Mouse (Mus musculus) intestine, embryonic 16.5 days (tissue): ENCODE results near the gene Whamm. TPM values are rescaled to one million over a fixed set of nuclear protein-coding genes. Genes with fewer than 3 reads are reported as not detected.

Experiments used
- ATAC-seq: fragments of 200-750 bp; cut with Nextera tagmentation; 2 replicates; pipeline ENCODE4 v1.8.0; 2017; ENCODE audit warnings: moderate TSS enrichment, moderate library complexity
- H3K27ac ChIP-seq: fragments of 300-500 bp; sonication (generic); 2 replicates; pipeline ENCODE4 v1.5.1; 2014; ENCODE audit warnings: mild to moderate bottlenecking, low read length
- H3K27me3 ChIP-seq: fragments of 300-500 bp; sonication (generic); replicated peaks from 2 replicates; pipeline ENCODE4 v1.6.1; 2014; ENCODE audit warnings: low read length, control low read depth, mixed read lengths; ENCODE audit not compliant: control insufficient read depth, insufficient read depth
- H3K36me3 ChIP-seq: fragments of 300-500 bp; sonication (generic); 2 replicates; pipeline ENCODE4 v1.6.1; 2014; ENCODE audit warnings: low read length, control low read depth; ENCODE audit not compliant: control insufficient read depth, insufficient read depth
- H3K4me1 ChIP-seq: fragments of 300-500 bp; sonication (generic); 2 replicates; pipeline ENCODE4 v1.6.1; 2014; ENCODE audit warnings: low read length, control low read depth, mixed read lengths; ENCODE audit not compliant: control insufficient read depth, insufficient read depth
- H3K4me2 ChIP-seq: fragments of 300-500 bp; sonication (generic); 2 replicates; pipeline ENCODE4 v1.6.1; 2014; ENCODE audit warnings: low read depth, low read length, control low read depth
- H3K4me3 ChIP-seq: fragments of 300-500 bp; sonication (generic); 2 replicates; pipeline ENCODE4 v1.5.1; 2014; ENCODE audit warnings: mild to moderate bottlenecking, low read length
- H3K9ac ChIP-seq: fragments of 300-500 bp; sonication (generic); 2 replicates; pipeline ENCODE4 v1.6.1; 2014; ENCODE audit warnings: low read depth, low read length
- H3K9me3 ChIP-seq: fragments of 300-500 bp; sonication (generic); 2 replicates; pipeline ENCODE4 v1.6.1; 2016; ENCODE audit warnings: low read length, control low read depth; ENCODE audit not compliant: control insufficient read depth
- WGBS: fragments of 180-500 bp; shearing (Covaris S2); extraction: QIAGEN DNeasy Blood & Tissue Kit; methylation state at CpG from one replicate; pipeline ENCODE4 v1.1.7; 2014; 5-methylcytosine and 5-hydroxymethylcytosine counted together
- polyA plus RNA-seq: library from polyadenylated mRNA; unstranded; fragments of >200 nt; fragmentation: Nextera tagmentation; extraction: Ambion mirVana; gene quantifications from 2 replicates; pipeline ENCODE4 v1.2.1, GENCODE M21; 2015

Whamm gene
- polyA plus RNA-seq, 1 experiment from 2014 or later = 1.9 TPM

- Histone ChIP-seq H3K4me1 (peaks cover 8% of the 10 kb centered on the region; the same call in 1 of the 2 replicates), H3K9ac (no peak overlapping the region), H3K36me3 (no peaks in the 10 kb centered on the region), H3K9me3 (no peaks in the 10 kb centered on the region), H3K27ac (0 out of 2 replicates have a peak overlapping the region, but pooled peaks have one; percentile 9), H3K4me2 (no peak overlapping the region), H3K4me3 (no peak overlapping the region), H3K27me3 (no peaks in the 10 kb centered on the region)
- no peak for ATAC-seq
- 81% methylated on average over 3 of the region's 3 CpGs for WGBS
Measured at GRCm38 (mm10) chr7:81570271-81570670, 795 bp upstream of the Whamm start.

- ATAC-seq = no peak
- no peak overlapping the region for H3K27ac ChIP-seq
- H3K4me3 ChIP-seq = peak overlapping the region; percentile 93
- H3K9ac ChIP-seq = no peak overlapping the region
- H3K36me3 ChIP-seq = no peaks in the 10 kb centered on the region
- H3K4me1 ChIP-seq = peaks cover 8% of the 10 kb centered on the region; the same call in 1 of the 2 replicates
- no peaks in the 10 kb centered on the region for H3K27me3 ChIP-seq
- H3K4me2 ChIP-seq = peak overlapping the region; percentile 53
- no peaks in the 10 kb centered on the region for H3K9me3 ChIP-seq
- WGBS = 6% methylated on average over 5 of the region's 5 CpGs
Measured at GRCm38 (mm10) chr7:81570752-81571107, 336 bp upstream of the Whamm start.

DNA sequence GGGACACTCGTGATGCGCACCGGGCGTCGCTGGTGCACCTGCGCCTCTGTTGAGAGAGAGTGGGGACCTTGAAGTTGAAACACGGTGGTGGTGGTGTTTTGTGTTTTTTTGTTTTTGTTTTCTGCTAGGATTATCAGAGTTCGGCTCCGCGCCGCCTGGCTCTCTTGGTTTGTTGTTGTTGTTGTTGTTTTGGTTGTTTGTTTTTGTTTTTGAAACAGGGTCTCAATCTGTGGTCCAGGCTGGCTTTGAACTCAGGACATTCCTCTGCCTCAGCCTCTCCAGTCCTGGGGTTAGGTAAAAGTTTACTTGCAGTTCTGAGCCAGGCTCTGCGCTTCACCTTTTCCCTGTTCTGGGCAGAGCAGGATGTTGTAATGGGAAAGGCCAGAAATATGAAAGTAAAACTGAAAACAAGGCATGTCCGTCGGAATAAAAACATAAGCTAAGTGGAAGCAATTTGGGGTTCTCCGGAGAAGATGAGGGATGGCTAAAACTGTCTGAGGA, 925 bp downstream of the Whamm start:
- Histone ChIP-seq H3K36me3 (no peaks in the 10 kb centered on the region), H3K4me3 (peak overlapping the region; percentile 93), H3K9ac (peak overlapping the region; percentile 85), H3K4me2 (peak overlapping the region; percentile 80), H3K27ac (peak overlapping the region; percentile 97), H3K27me3 (no peaks in the 10 kb centered on the region), H3K9me3 (no peaks in the 10 kb centered on the region), H3K4me1 (peaks cover 8% of the 10 kb centered on the region; the same call in 1 of the 2 replicates)
- WGBS = 12% methylated on average over 15 of the region's 15 CpGs
- ATAC-seq = no peak

DNA sequence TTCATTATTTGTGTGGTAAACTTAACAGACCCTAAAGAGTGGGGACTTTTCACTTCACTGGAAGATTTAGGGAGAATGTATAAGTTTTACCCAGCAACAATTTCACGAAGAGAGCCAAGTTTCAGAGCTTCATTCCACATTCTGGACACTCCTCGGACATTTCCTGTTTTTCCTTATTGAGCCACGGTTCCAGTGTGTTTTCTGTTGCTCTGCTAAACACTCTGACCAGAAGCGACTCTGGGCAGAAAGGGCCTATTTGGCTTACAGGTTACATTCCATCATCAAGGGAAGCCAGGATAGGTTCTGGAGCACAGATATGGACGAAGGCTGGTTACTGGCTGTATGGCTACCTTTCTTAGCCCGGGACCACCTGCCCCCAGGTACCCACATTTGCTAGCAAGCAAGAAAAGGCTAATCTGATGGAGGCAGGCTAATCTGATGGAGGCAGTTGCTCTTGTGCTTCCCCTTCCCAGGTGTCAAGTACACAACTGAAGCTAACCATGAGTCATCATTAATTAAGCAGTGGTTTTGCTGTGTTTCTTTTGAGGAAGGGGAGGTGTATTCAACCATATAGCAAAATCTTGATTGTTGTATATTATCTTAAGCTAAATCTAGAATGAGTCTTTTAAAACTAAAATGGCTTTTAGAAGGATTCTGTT, 1.7 kb downstream of the Whamm start:
- Histone ChIP-seq H3K4me1 (peaks cover 8% of the 10 kb centered on the region; the same call in 1 of the 2 replicates), H3K4me2 (peak overlapping the region; percentile 80), H3K27me3 (no peaks in the 10 kb centered on the region), H3K27ac (no peak overlapping the region; the same call in 1 of the 2 replicates), H3K36me3 (no peaks in the 10 kb centered on the region), H3K9me3 (no peaks in the 10 kb centered on the region), H3K4me3 (peak overlapping the region; percentile 93), H3K9ac (peak overlapping the region; percentile 85; the same call in 1 of the 2 replicates)
- WGBS = 67% methylated on average over 6 of the region's 6 CpGs
- ATAC-seq = no peak

- Histone ChIP-seq H3K27ac (no peak overlapping the region), H3K4me3 (no peak overlapping the region), H3K9me3 (no peaks in the 10 kb centered on the region), H3K4me1 (peaks cover 8% of the 10 kb centered on the region; the same call in 1 of the 2 replicates), H3K9ac (no peak overlapping the region), H3K4me2 (no peak overlapping the region), H3K36me3 (no peaks in the 10 kb centered on the region), H3K27me3 (no peaks in the 10 kb centered on the region)
- no peak for ATAC-seq
- 82% methylated on average over 6 of the region's 6 CpGs for WGBS
Measured at GRCm38 (mm10) chr7:81573397-81573796, 2.3 kb downstream of the Whamm start.

DNA sequence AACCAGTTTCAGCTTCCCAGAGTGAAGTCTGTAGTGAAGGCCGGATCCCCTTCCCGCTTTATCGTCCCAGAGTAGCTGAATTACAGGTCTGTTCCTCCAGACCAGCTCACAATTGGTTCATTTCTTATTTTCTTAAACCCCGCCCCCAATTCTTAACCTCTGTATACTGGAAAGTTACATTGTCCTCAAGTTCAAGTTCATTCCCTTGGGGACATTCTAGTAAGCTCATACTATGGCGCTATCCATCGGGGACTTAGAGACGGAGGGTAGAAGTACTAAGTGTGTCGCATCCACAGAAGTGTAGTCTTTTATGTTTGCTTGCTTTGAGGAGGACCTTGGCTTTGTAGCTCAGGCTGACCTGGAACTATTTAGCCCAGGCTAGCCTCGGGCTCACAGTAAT, 2.8 kb downstream of the Whamm start:
- no peak overlapping the region for H3K27ac ChIP-seq
- H3K9me3 ChIP-seq = no peaks in the 10 kb centered on the region
- no peak overlapping the region for H3K4me2 ChIP-seq
- no peak overlapping the region for H3K4me3 ChIP-seq
- ATAC-seq = no peak
- no peaks in the 10 kb centered on the region for H3K36me3 ChIP-seq
- 94% methylated on average over 9 of the region's 9 CpGs for WGBS
- H3K9ac ChIP-seq = no peak overlapping the region
- peaks cover 8% of the 10 kb centered on the region; the same call in 1 of the 2 replicates for H3K4me1 ChIP-seq
- no peaks in the 10 kb centered on the region for H3K27me3 ChIP-seq

DNA sequence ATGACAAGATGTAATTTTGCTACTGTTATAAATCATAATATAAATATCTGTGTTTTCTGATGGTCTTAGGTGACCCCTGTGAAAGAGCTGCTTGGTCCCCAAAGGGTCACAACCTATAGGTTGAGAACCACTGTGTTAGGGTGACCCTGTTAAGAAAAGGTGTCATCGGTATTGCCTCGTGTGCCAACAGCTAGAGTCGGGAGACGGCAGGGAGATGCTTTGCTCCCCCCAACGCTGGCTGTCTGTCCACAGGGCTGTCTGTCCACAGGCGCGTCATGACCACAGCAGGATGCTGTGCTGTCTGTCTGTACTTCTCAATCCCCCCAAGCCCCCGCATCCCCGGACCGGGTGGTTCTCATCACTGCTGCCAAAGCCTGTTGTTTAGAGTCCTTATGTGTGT, 4.5 kb downstream of the Whamm start:
- ATAC-seq = no peak
- Histone ChIP-seq H3K27ac (no peak overlapping the region), H3K4me3 (no peak overlapping the region), H3K4me2 (no peak overlapping the region), H3K9ac (no peak overlapping the region), H3K9me3 (no peaks in the 10 kb centered on the region), H3K27me3 (no peaks in the 10 kb centered on the region), H3K4me1 (peaks cover 8% of the 10 kb centered on the region; the same call in 1 of the 2 replicates), H3K36me3 (no peaks in the 10 kb centered on the region)
- 93% methylated on average over 10 of the region's 10 CpGs for WGBS

GRCm38 (mm10) chr7:81577872-81578271, 6.8 kb downstream of the Whamm start:
- H3K9ac ChIP-seq = no peak overlapping the region
- H3K36me3 ChIP-seq = no peaks in the 10 kb centered on the region
- H3K27me3 ChIP-seq = no peaks in the 10 kb centered on the region
- no peak overlapping the region for H3K4me2 ChIP-seq
- H3K4me1 ChIP-seq = peaks cover under 1% of the 10 kb centered on the region; the same call in 1 of the 2 replicates
- ATAC-seq = no peak
- no peak overlapping the region for H3K27ac ChIP-seq
- WGBS = 90% methylated on average over 3 of the region's 3 CpGs
- no peaks in the 10 kb centered on the region for H3K9me3 ChIP-seq
- H3K4me3 ChIP-seq = no peak overlapping the region

DNA sequence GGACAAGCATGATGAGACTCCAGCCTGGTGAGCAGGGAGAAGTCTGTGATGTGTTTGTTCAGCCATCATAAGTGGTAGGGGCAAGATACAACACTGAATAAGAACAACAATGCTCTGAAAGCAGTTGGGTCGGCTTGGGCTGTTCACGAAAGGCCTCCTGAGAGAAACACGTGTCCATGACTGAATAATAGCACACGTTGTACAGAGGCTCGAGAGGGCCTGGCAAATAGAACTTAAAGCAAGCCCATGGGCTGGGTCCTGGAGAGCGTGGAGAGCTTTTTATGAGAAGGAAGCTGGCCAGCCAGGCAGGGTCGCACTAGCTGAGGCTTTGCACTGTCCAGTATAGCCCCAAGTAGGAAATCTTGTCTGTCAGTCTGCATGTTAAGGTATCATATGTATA, 7.3 kb downstream of the Whamm start:
- no peak overlapping the region for H3K9ac ChIP-seq
- no peak overlapping the region for H3K4me3 ChIP-seq
- H3K36me3 ChIP-seq = no peaks in the 10 kb centered on the region
- no peak for ATAC-seq
- H3K27me3 ChIP-seq = no peaks in the 10 kb centered on the region
- H3K4me1 ChIP-seq = no peaks in the 10 kb centered on the region
- H3K9me3 ChIP-seq = no peaks in the 10 kb centered on the region
- H3K27ac ChIP-seq = no peak overlapping the region
- WGBS = 92% methylated on average over 7 of the region's 7 CpGs
- no peak overlapping the region for H3K4me2 ChIP-seq
